Mouse (Mus musculus) cerebellum, adult 2 months (tissue): ENCODE results near the gene Tmem87b. TPM values are rescaled to one million over a fixed set of nuclear protein-coding genes. Genes with fewer than 3 reads are reported as not detected.

ENCODE experiments used
- DNase-seq, 2 experiments: peaks; one replicate each; pipeline ENCODE4 v3.0.0; 2021
- H3K27ac ChIP-seq: fragments of 200-500 bp; 2 replicates; pipeline ENCODE4 v1.5.1; 2012; ENCODE audit warnings: low read length, control low read depth, inconsistent platforms; ENCODE audit not compliant: insufficient read depth
- H3K27me3 ChIP-seq: fragments of 200-500 bp; 2 replicates; pipeline ENCODE4 v1.6.1; 2012; ENCODE audit warnings: inconsistent platforms, mild to moderate bottlenecking, low read length, moderate library complexity; ENCODE audit not compliant: control insufficient read depth, insufficient read depth
- H3K4me1 ChIP-seq: fragments of 200-500 bp; 2 replicates; pipeline ENCODE4 v1.6.1; 2011; ENCODE audit warnings: low read length; ENCODE audit not compliant: control insufficient read depth, insufficient read depth
- H3K4me3 ChIP-seq: fragments of 200-500 bp; replicated peaks from 2 replicates; pipeline ENCODE3; 2011; ENCODE audit warnings: mild to moderate bottlenecking, low read depth, low read length, control low read depth; ENCODE audit not compliant: insufficient read depth
- CTCF ChIP-seq: fragments of 200-500 bp; IDR thresholded peaks from 2 replicates; pipeline ENCODE4 v1.5.1; 2011; ENCODE audit warnings: low read depth, mild to moderate bottlenecking, control low read depth, low read length, moderate library complexity, borderline replicate concordance; ENCODE audit not compliant: insufficient read depth
- POLR2A ChIP-seq: fragments of 200-500 bp; IDR thresholded peaks from 2 replicates; pipeline ENCODE4 v1.6.1; 2011; ENCODE audit warnings: low read length, control low read depth, borderline replicate concordance; ENCODE audit not compliant: insufficient read depth
- WGBS: fragments of 180-500 bp; shearing (Covaris S2); methylation state at CpG from one replicate; pipeline ENCODE4 v1.1.7; 2018; 5-methylcytosine and 5-hydroxymethylcytosine counted together
- polyA plus RNA-seq: library from polyadenylated mRNA; depleted of rRNA; stranded (reverse); fragments of >200 nt; gene quantifications from 2 replicates; pipeline ENCODE4 v1.2.3, GENCODE M21; 2012

Tmem87b gene
- polyA plus RNA-seq, 1 experiment = 28.0 TPM

DNA sequence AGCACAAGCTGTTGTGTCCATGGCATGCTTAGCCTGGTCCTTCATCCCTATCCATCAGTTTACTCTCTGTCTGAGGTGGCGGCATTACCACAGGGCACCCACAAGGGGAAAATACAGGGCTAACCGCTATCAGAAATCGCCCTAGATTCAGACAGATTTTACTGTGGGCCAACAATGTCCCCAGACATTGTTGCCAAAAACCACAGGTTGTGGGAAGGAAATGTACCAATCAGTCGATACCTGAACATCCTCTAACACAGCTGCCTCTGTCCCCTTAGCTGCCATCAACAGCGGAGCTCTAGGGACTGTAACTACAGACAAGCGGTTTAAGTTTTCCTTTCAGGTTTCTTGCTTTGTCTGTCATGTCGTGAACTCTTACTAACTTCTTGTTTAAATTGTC is 33.1 kb upstream of the Tmem87b start:
- no peaks in the 10 kb centered on the region for H3K27me3 ChIP-seq
- H3K27ac ChIP-seq = no peak overlapping the region
- H3K4me1 ChIP-seq = no peaks in the 10 kb centered on the region
- TF ChIP-seq POLR2A (no peak), CTCF (no peak)
- no peak overlapping the region for H3K4me3 ChIP-seq
- 91% methylated on average over 7 of the region's 7 CpGs for WGBS
- DNase-seq = no peak

DNA sequence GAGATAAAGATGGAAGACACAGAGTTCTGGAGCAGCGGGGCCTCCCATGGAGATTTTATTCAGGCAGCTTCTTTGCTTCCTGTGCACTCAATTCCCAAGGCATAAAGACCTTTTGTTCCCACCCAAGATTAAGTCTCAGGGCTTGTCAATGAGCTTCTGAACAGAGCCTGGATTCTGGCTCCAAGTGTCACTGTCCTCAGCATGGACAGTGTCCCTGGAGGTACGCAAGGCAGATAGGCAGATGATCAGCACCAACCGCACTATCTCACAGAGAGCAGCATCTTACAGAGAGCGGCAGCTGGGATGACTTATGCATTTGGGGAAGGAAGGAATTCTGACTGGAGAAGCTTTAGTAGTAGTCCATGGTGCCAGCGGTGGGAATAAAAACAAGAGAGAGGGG is 31.6 kb upstream of the Tmem87b start:
- Histone ChIP-seq H3K27ac (no peak overlapping the region), H3K4me1 (no peaks in the 10 kb centered on the region), H3K27me3 (no peaks in the 10 kb centered on the region), H3K4me3 (no peak overlapping the region)
- TF ChIP-seq POLR2A = no peak
- 30% methylated on average over 5 of the region's 5 CpGs for WGBS
- no peak for DNase-seq

DNA sequence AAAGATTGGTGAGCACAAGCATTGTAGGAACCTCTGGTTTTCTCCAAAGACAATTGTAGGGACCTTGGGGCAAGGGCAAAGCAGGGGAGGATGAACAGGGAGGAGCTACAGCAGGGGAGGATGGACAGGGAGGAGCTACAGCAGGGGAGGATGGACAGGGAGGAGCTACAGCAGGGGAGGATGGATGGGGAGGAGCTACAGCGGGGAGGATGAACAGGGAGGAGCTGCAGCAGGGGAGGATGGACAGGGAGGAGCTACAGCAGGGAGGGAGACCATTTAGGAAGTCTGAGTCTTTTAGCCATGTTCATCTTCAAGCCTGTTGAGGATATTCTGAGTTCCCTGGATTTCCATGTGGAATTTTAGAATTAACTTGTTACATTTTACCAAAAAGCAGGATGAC is 31.1 kb upstream of the Tmem87b start:
- Histone ChIP-seq H3K4me3 (no peak overlapping the region), H3K4me1 (no peaks in the 10 kb centered on the region), H3K27me3 (no peaks in the 10 kb centered on the region), H3K27ac (no peak overlapping the region)
- 46% methylated on average over 1 of the region's 1 CpGs for WGBS
- DNase-seq = no peak
- TF ChIP-seq POLR2A = no peak
- no peak for TF ChIP-seq CTCF

DNA sequence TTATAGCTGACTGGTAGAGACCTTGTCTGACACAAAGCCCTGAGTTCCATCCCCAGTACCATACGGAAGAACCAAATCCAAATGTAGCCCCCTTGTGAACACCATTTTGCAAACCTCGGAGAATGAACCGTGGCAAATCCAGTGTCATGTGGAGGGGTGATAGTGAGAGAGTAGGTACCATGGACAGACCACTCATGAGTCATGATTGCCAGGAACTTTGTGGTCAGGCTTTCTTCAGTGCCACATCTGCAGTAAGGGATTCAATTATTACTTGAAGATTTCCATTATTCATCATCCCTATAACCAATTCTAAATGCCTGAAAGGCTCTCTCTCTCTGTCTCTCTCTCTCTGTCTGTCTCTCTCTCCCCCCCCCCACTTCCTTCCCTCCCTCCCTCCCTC is 30.1 kb upstream of the Tmem87b start:
- DNase-seq = no peak
- TF ChIP-seq CTCF (no peak), POLR2A (no peak)
- 85% methylated on average over 3 of the region's 3 CpGs for WGBS
- no peaks in the 10 kb centered on the region for H3K4me1 ChIP-seq
- H3K27me3 ChIP-seq = no peaks in the 10 kb centered on the region
- no peak overlapping the region for H3K4me3 ChIP-seq
- no peak overlapping the region for H3K27ac ChIP-seq

DNA sequence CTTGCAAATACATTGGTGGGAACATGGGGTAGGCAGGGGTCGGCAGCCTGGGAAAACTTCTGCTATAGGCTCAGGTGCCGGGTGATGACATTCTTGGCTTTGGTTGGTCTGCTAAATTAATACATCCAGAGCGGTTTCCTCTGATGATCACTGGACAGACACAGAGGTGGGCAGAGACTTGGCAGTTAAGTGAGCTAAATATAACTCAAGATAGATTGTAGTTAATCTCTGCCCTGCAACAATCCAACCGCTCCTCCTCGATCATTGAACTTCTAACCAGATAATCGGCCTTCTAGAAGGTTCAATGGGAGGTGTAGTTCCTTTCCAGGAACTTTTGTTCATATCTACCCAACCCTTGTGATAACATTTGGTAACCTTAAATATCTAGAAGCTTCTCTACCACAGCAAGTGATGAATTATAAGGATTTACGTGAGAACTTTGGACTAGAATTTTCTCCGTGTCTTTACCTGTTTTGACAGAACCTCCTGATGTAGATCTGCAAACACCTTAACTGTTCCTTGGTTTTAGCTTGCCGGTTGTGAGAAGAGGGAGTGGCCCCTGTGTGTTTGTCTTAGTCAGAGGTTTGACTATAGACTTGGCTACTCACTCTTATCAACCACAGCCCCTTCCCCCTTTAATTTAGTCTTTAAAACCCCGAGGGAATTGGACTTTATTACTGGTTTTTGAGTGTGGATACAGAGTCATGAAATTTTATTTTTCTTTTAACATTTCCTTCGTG is 26.9 kb upstream of the Tmem87b start:
- WGBS = 85% methylated on average over 11 of the region's 11 CpGs
- Histone ChIP-seq H3K27me3 (no peaks in the 10 kb centered on the region), H3K4me1 (no peaks in the 10 kb centered on the region), H3K4me3 (no peak overlapping the region), H3K27ac (no peak overlapping the region)
- no peak for TF ChIP-seq POLR2A
- no peak for TF ChIP-seq CTCF
- DNase-seq = no peak

DNA sequence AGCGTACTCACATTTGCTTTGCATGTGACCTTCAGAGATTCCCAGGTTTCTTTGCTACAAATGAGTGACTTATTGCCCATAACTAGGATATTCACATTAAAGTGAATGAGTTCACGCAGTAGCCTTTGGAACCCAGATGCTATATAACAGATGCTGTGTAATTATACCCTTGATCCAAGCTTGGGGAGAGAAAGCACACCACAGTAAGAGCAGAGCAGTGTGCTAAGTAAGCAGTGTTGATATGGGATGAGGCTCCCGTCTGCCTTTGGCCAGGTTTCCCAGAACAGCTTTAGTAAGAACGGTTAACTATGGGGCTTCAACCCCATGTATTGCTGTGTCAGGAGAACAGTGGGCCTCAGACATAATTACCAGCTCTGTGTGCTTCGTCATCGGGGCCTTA is 24.0 kb upstream of the Tmem87b start:
- WGBS = 73% methylated on average over 6 of the region's 6 CpGs
- H3K4me1 ChIP-seq = no peaks in the 10 kb centered on the region
- no peak for TF ChIP-seq POLR2A
- no peak for TF ChIP-seq CTCF
- DNase-seq = no peak
- no peak overlapping the region for H3K4me3 ChIP-seq
- no peaks in the 10 kb centered on the region for H3K27me3 ChIP-seq
- no peak overlapping the region for H3K27ac ChIP-seq

DNA sequence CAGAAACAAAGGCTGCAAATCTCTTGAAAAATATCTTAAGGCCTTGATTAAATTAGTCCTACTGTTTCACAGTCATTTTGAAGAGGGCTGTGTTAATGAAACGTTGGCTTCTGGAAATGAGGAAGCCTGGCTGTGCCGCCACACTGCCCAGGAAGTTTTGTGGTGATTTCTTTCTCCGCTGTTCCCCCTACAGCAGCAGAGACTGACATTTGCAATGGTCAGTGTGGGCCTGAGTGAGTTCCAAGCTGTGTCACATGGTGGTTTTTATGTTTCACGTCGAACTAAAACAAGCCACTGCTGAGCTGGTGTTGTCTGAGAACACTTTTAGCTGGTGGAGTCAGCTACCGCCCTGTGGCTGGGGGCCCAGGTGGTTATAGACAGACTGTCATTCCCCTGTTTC is 21.5 kb upstream of the Tmem87b start:
- H3K27me3 ChIP-seq = no peaks in the 10 kb centered on the region
- WGBS = 74% methylated on average over 6 of the region's 6 CpGs
- DNase-seq = no peak
- no peak overlapping the region for H3K27ac ChIP-seq
- TF ChIP-seq POLR2A (no peak), CTCF (no peak)
- H3K4me1 ChIP-seq = no peaks in the 10 kb centered on the region
- H3K4me3 ChIP-seq = no peak overlapping the region

DNA sequence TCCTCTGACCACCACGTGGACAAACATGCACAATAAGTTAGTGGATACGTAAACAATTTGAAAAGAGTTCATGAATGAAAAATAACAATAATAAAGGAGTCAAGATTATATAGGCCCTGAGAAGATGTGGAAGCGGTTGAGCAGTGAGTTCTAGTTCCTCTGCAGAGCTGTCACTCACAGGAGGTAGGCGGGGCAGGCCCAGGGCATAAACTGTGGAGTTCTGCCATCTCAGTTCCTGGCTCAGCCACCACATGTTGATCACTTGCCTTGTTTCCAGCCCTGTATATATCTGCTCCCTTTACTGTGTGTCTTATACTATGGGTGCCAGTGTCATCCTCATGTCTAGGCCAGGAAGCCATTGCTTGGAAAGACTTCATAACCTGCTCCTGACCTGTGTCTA is 14.5 kb upstream of the Tmem87b start:
- TF ChIP-seq POLR2A (no peak), CTCF (no peak)
- DNase-seq = no peak
- WGBS = 89% methylated on average over 4 of the region's 4 CpGs
- H3K27me3 ChIP-seq = no peaks in the 10 kb centered on the region
- H3K4me1 ChIP-seq = no peaks in the 10 kb centered on the region
- no peak overlapping the region for H3K27ac ChIP-seq
- H3K4me3 ChIP-seq = no peak overlapping the region
